Mouse (Mus musculus) lung, postnatal 0 days (tissue): ENCODE measurements around the gene Cdcp2.

ENCODE experiments used
- CTCF ChIP-seq: IDR thresholded peaks from 2 replicates; pipeline ENCODE4 v1.5.1; 2016; ENCODE audit warnings: antibody characterized with exemption, mild to moderate bottlenecking
- EP300 ChIP-seq: IDR thresholded peaks from 2 replicates; pipeline ENCODE4 v1.6.1; 2016; ENCODE audit warnings: antibody characterized with exemption, mild to moderate bottlenecking, control low read depth

DNA sequence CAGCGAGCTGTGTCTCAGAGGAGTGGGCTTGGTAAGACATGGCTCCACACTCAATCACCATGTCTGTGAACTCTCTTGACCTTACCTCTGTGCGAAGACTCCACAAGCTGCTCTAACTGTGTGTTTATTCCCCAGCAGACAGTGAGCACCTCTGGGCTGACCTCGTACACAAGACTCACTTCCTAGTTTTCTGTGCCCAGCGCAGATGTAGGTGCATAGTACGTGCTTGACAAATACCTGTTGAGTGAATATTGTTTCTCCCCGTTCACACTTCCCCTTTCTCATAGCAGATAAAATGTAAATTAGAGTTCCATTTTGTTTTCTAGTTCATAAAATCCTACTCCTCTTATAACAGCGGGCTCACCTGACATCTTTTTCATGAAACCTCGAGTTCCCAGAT lies 46.8 kb downstream of the Cdcp2 start:
- TF ChIP-seq CTCF: no peak
- TF ChIP-seq EP300: no peak
